Mouse (Mus musculus): Measurements from ENCODE around the gene Sgo2b. TPM values are rescaled to one million over a fixed set of nuclear protein-coding genes. Genes with fewer than 3 reads are reported as not detected.
"Not testable (repeated sequence)": the region's sequence is repeated elsewhere in the genome, so short reads cannot be mapped to it uniquely, and the experiment has no call there.

Gene Sgo2b
- not detected in 2 replicates for polyA plus RNA-seq (2015; fragmentation: Nextera tagmentation; extraction: Ambion mirVana)

GRCm38 (mm10) chr8:63951626-63952377 is at the start of gene Sgo2b:
Gene Sgo2b (minus strand): TSS chr8:63952248.
- no peak for ATAC-seq (replicated peaks; ENCODE audit: insufficient number of reproducible peaks, insufficient read depth, low FRiP score, low read depth)
- Histone ChIP-seq H3K4me3 (peak within 1 kb of the TSS; percentile 36), H3K36me3 (no peaks in the 10 kb centered on the region), H3K9me3 (replicated peaks) (no peaks in the 10 kb centered on the region), H3K27me3 (0 out of 2 replicates have a peak, but pooled peaks cover 4% of the 10 kb centered on the region), H3K4me1 (replicated peaks) (peaks cover 5% of the 10 kb centered on the region; the same call in 1 of the 2 replicates), H3K4me2 (peak within 1 kb of the TSS; percentile 62), H3K27ac (no peak within 1 kb of the TSS), H3K9ac (no peak within 1 kb of the TSS)
- 5% methylated on average over 29 of the region's 30 CpGs for WGBS

GRCm38 (mm10) chr8:63970612-63971391 is 18.8 kb upstream of the Sgo2b start:
- H3K9me3 ChIP-seq (replicated peaks); H3K4me1 ChIP-seq (replicated peaks): not testable (repeated sequence)
- WGBS: 48% methylated on average over 9 of the region's 9 CpGs

GRCm38 (mm10) chr8:63961032-63961785 is 9.2 kb upstream of the Sgo2b start:
- no peak overlapping the region for H3K4me2 ChIP-seq
- no peak for ATAC-seq (replicated peaks; ENCODE audit: insufficient number of reproducible peaks, insufficient read depth, low FRiP score, low read depth)
- no peaks in the 10 kb centered on the region for H3K27me3 ChIP-seq
- H3K4me1 ChIP-seq (replicated peaks): no peaks in the 10 kb centered on the region
- H3K4me3 ChIP-seq: no peak overlapping the region
- no peak overlapping the region for H3K27ac ChIP-seq
- no peaks in the 10 kb centered on the region for H3K36me3 ChIP-seq
- H3K9ac ChIP-seq: no peak overlapping the region
- 69% methylated on average over 3 of the region's 3 CpGs for WGBS
- H3K9me3 ChIP-seq (replicated peaks): no peaks in the 10 kb centered on the region

More at GRCm38 (mm10) chr8:63970612-63971391, 18.8 kb upstream of the Sgo2b start:
- H3K27ac ChIP-seq; H3K4me2 ChIP-seq; H3K27me3 ChIP-seq; ATAC-seq (replicated peaks; ENCODE audit: insufficient number of reproducible peaks, insufficient read depth, low FRiP score, low read depth); H3K36me3 ChIP-seq; H3K4me3 ChIP-seq; H3K9ac ChIP-seq: not testable (repeated sequence)

GRCm38 (mm10) chr8:63953802-63954201 is 1.8 kb upstream of the Sgo2b start:
- not testable (repeated sequence) for H3K9ac ChIP-seq; H3K4me1 ChIP-seq (replicated peaks); H3K4me3 ChIP-seq; H3K27ac ChIP-seq; H3K27me3 ChIP-seq; ATAC-seq (replicated peaks; ENCODE audit: insufficient number of reproducible peaks, insufficient read depth, low FRiP score, low read depth); H3K9me3 ChIP-seq (replicated peaks); H3K36me3 ChIP-seq; H3K4me2 ChIP-seq
- WGBS: 74% methylated on average over 4 of the region's 4 CpGs

GRCm38 (mm10) chr8:63933171-63933570 is 18.9 kb downstream of the Sgo2b start:
- H3K4me1 ChIP-seq (replicated peaks): no peaks in the 10 kb centered on the region
- no peak for ATAC-seq (replicated peaks; ENCODE audit: insufficient number of reproducible peaks, insufficient read depth, low FRiP score, low read depth)
- H3K9me3 ChIP-seq (replicated peaks): no peaks in the 10 kb centered on the region
- H3K4me2 ChIP-seq: no peak overlapping the region
- no peaks in the 10 kb centered on the region for H3K36me3 ChIP-seq
- H3K27me3 ChIP-seq: no peaks in the 10 kb centered on the region
- WGBS: 71% methylated on average over 7 of the region's 7 CpGs
- H3K9ac ChIP-seq: no peak overlapping the region
- H3K4me3 ChIP-seq: no peak overlapping the region
- no peak overlapping the region for H3K27ac ChIP-seq

- WGBS: 76% methylated on average over 3 of the region's 3 CpGs
- H3K4me2 ChIP-seq: no peak overlapping the region
- H3K9ac ChIP-seq: no peak overlapping the region
- no peaks in the 10 kb centered on the region for H3K36me3 ChIP-seq
- H3K9me3 ChIP-seq (replicated peaks): no peaks in the 10 kb centered on the region; the same call in 1 of the 2 replicates
- no peak for ATAC-seq (replicated peaks; ENCODE audit: insufficient number of reproducible peaks, insufficient read depth, low FRiP score, low read depth)
- no peaks in the 10 kb centered on the region for H3K4me1 ChIP-seq (replicated peaks)
- H3K4me3 ChIP-seq: no peak overlapping the region
- no peak overlapping the region for H3K27ac ChIP-seq
- H3K27me3 ChIP-seq: no peaks in the 10 kb centered on the region
These were observed 22.5 kb downstream of the Sgo2b start for GRCm38 (mm10) chr8:63929301-63930097.

GRCm38 (mm10) chr8:63921257-63921960 is 30.6 kb downstream of the Sgo2b start:
- Histone ChIP-seq H3K27ac (no peak overlapping the region), H3K27me3 (no peaks in the 10 kb centered on the region), H3K4me3 (no peak overlapping the region), H3K36me3 (no peaks in the 10 kb centered on the region), H3K4me2 (no peak overlapping the region), H3K9ac (no peak overlapping the region), H3K9me3 (replicated peaks) (no peaks in the 10 kb centered on the region), H3K4me1 (replicated peaks) (no peaks in the 10 kb centered on the region)
- 58% methylated on average over 4 of the region's 4 CpGs for WGBS
- no peak for ATAC-seq (replicated peaks; ENCODE audit: insufficient number of reproducible peaks, insufficient read depth, low FRiP score, low read depth)

GRCm38 (mm10) chr8:63895096-63895495 is 57.0 kb downstream of the Sgo2b start:
- no peaks in the 10 kb centered on the region for H3K27me3 ChIP-seq
- no peak for ATAC-seq (replicated peaks; ENCODE audit: insufficient number of reproducible peaks, insufficient read depth, low FRiP score, low read depth)
- no peak overlapping the region for H3K4me3 ChIP-seq
- H3K9me3 ChIP-seq (replicated peaks): no peaks in the 10 kb centered on the region
- H3K4me1 ChIP-seq (replicated peaks): no peaks in the 10 kb centered on the region
- H3K36me3 ChIP-seq: no peaks in the 10 kb centered on the region
- no peak overlapping the region for H3K27ac ChIP-seq
- no peak overlapping the region for H3K9ac ChIP-seq
- WGBS: 60% methylated on average over 2 of the region's 2 CpGs
- H3K4me2 ChIP-seq: no peak overlapping the region

- WGBS: 67% methylated on average over 4 of the region's 4 CpGs
- H3K4me1 ChIP-seq (replicated peaks): no peaks in the 10 kb centered on the region
- no peaks in the 10 kb centered on the region for H3K36me3 ChIP-seq
- no peak overlapping the region for H3K9ac ChIP-seq
- H3K9me3 ChIP-seq (replicated peaks): no peaks in the 10 kb centered on the region
- no peak overlapping the region for H3K4me2 ChIP-seq
- no peak overlapping the region for H3K4me3 ChIP-seq
- no peak for ATAC-seq (replicated peaks; ENCODE audit: insufficient number of reproducible peaks, insufficient read depth, low FRiP score, low read depth)
- H3K27me3 ChIP-seq: no peaks in the 10 kb centered on the region
- no peak overlapping the region for H3K27ac ChIP-seq
These were observed 73.7 kb downstream of the Sgo2b start for GRCm38 (mm10) chr8:63878353-63878752.

GRCm38 (mm10) chr8:63877393-63877792 is 74.7 kb downstream of the Sgo2b start:
- ATAC-seq (replicated peaks; ENCODE audit: insufficient number of reproducible peaks, insufficient read depth, low FRiP score, low read depth): 0 out of 2 replicates have a peak, but pooled peaks have one; percentile 35
- 11% methylated on average over 6 of the region's 6 CpGs for WGBS

More at GRCm38 (mm10) chr8:63877393-63877792, 74.7 kb downstream of the Sgo2b start:
- no peak overlapping the region for H3K4me3 ChIP-seq
- H3K9ac ChIP-seq: no peak overlapping the region
- H3K9me3 ChIP-seq (replicated peaks): no peaks in the 10 kb centered on the region
- no peaks in the 10 kb centered on the region for H3K36me3 ChIP-seq
- 0 out of 2 replicates have a peak overlapping the region, but pooled peaks have one; percentile 33 for H3K4me2 ChIP-seq
- H3K27ac ChIP-seq: no peak overlapping the region
- no peaks in the 10 kb centered on the region for H3K4me1 ChIP-seq (replicated peaks)
- H3K27me3 ChIP-seq: no peaks in the 10 kb centered on the region

All from heart, embryonic 15.5 days (tissue).